Mouse (Mus musculus): ENCODE measurements around the gene Nmi.

- TF ChIP-seq CTCF (conservative IDR thresholded peaks at IDR 0.05; ENCODE audit: insufficient read depth, insufficient read length, low read depth, low read length) (no peak), POLR2A (IDR thresholded peaks at IDR 0.05; ENCODE audit: low read depth, low read length) (no peak)
Observed at GRCm38 (mm10) chr2:51999996-52000395, 26.7 kb upstream of the Nmi start.
